Mouse (Mus musculus) kidney, postnatal 4 days (tissue): ENCODE measurements around the gene Ptprt.

ENCODE experiments used
- DNase-seq, 2 experiments: peaks; one replicate each; pipeline ENCODE4 v3.0.0; 2021; ENCODE audit warnings: mixed read lengths in 2 of 2

The Ptprt gene

GRCm38 (mm10) chr2:161657046-161657445, 1003.9 kb downstream of the Ptprt start:
- DNase-seq: no peak

DNA sequence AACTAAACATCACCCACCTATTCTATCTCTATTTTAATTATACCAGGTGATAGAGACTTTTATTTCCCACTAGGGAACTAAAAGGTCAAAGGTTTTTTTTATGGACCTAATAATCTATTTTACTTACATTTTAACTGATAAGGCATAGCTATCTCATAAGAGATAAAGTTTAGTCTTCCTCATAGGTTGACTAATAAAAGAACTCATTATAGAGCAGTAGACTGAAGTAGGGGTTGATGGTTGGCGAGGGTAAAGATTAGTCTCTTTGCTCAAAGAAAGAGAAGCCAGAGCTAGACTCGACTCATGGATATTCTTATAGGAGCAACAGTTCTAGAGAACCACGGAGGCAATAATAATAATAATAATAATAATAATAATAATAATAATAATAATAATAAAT, 1004.3 kb downstream of the Ptprt start:
- no peak for DNase-seq

- DNase-seq: no peak
Measured at GRCm38 (mm10) chr2:161640805-161641204, 1020.1 kb downstream of the Ptprt start.

GRCm38 (mm10) chr2:161634084-161634483, 1026.9 kb downstream of the Ptprt start:
- DNase-seq: no peak

DNA sequence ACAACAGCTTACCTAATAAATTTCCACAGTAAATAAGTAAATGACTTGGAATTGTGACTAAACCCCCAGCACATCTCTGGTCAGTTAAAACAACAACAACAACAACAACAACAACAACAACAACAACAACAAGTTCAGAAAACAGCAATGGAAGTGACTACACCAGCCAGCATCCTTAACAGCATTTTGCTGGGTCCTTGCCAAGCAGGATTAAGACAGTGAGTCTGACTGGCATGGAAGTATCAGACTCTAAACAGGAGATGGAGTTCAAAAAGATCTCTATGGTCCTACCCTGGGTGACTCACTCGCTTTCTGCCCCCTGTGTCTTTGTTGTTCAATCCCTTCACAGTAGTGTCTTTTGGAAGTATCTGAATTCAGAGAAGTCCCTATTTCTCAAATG, 1035.1 kb downstream of the Ptprt start:
- no peak for DNase-seq

DNA sequence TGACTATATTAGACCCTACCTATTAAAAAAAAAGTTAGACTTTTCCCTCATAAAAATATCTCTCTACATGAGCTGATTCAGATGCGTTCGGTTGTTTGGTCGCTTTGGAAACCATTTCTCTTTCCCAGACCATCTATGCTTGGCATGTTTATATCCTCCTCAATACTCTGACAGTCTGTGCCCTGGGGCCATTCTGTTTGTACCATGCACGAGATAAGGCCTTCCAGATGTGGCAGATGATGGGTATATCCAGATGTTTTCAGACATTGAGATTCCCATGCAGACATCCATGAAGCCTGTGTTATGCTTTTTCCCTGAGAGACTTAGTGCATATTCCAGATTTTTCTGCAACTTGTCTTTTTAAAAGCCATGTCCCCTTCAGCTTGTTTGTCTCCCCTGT, 1052.5 kb downstream of the Ptprt start:
- no peak for DNase-seq

- DNase-seq: peak; percentile 8 to 30
Measured at GRCm38 (mm10) chr2:161607372-161607771, 1053.6 kb downstream of the Ptprt start.

DNA sequence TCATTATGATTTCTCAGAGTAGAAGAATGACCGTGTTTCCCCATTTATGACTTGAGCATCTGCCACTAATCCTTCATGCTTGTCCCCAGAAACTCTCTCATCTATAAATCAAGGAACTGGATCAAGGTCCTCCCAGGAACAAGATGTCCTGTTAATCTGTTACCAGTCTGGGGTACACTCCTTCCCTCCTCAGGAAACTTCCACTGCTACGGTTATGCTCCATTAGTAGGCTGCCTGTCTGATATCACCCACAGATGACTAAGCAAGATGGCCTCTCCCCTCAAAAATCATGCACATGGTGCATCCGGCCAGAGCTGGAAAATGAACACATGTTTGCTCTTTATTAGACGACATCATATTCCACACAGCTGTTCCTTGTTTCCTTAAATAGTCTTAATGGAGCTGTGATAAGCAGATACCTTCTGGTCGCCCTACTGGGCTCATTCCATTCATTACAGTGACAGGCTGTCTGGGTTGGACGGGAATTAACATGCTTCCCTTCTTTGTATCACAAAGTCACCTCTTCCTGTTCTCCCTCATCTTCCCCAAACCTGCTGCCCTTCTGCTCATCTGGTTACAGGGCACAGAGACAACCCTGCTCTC, 1060.6 kb downstream of the Ptprt start:
- no peak for DNase-seq

DNA sequence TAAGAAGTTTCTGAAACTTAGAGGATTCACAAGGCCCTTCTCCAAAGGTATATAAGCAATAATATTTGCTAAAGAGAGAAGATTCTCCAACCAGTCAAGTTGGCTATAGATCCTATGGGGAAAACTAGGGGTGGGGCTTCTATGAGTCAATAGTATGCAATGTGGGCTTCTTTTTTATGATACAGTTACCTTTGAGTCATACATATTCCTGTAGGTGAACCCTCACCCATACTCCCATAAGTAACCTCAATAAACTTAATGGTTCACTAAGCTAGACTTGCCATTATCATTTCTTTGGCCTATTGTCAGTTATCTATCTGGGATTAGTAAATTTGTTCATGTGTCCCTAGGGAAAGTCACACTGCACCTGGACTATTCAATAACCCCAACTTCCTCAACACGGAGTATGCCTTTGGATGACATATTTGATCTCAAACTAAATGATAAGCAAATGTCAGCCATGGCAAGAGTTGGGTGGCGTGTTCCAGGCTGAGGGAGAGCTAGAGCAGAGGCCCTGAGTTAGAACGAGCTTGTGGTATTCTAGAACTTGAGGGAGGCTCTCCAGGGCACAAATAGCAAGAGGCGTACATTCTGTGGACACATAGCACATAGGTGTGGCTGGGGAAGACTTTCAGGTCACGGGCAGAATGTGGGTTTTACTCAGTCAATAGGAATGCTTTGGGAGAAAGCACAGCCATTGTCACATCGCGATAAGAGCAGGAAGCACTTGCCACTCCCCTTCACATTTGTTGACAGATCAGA, 1067.4 kb downstream of the Ptprt start:
- no peak for DNase-seq

DNA sequence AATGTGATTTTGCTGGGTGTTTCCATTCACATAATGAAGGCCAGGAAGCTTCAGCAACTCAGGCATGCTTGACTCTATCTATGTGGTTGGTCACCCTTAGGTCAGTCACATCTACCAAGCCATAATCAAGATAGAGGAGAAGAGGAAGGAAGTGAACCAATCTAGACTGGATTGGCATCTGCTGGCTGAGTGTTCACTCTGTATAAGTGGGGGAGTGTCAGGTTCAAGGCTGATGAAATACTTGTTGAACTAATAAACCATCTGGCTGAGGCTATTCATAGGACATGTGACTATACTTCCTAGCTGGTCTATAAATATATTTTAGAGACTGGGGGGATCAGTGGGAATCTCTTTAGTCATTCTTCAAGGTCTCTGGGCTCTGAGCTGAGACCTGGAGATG, 1086.5 kb downstream of the Ptprt start:
- DNase-seq: no peak

DNA sequence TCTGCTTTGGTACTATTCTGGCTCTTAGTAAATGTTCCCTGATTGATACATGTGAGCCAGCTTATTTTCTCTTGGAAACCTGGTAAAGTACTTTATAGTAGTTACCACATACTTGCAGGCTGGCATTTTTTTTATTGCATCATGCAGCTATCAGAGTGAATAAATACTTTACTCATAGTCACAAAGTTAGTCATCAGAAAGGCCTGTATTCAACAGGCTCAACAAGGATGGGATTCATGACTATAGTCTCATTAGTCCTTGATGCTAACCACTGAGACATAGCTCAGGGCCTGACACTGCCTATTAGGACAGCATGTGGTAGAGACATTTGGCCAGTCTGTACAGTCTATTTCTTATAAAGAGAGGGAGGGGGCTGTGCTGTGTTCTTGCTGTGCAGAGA, 1088.7 kb downstream of the Ptprt start:
- DNase-seq: no peak

GRCm38 (mm10) chr2:161570236-161570995, 1090.5 kb downstream of the Ptprt start:
- peak; percentile 3 to 17 for DNase-seq

- DNase-seq: peak in 1 of 2 experiments; percentile 3
Measured at GRCm38 (mm10) chr2:161561502-161561901, 1099.4 kb downstream of the Ptprt start.

GRCm38 (mm10) chr2:161557874-161558273, 1103.1 kb downstream of the Ptprt start:
- DNase-seq: no peak

DNA sequence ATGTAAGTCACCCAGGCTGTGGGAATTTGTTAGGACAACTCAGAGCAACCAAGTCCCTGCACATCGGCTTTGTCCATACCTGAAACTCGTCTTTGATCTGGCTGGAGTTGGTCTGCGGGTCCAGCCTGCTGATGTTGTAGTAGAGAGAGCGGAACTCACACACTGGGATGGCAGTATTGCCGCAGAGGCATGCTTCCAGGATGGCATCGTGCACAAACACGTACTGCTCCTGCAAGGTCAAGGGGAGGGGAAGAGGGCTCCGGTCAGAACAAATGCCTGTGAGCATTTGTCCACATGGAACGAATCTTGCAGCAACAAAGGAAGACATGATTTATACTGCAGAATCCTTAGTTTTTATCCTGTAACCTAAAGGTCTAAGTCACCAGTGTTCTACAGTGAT, 1107.3 kb downstream of the Ptprt start:
- DNase-seq: no peak

- no peak for DNase-seq
Measured at GRCm38 (mm10) chr2:161552011-161552410, 1108.9 kb downstream of the Ptprt start.

- DNase-seq: no peak
Measured at GRCm38 (mm10) chr2:161549577-161549976, 1111.4 kb downstream of the Ptprt start.

DNA sequence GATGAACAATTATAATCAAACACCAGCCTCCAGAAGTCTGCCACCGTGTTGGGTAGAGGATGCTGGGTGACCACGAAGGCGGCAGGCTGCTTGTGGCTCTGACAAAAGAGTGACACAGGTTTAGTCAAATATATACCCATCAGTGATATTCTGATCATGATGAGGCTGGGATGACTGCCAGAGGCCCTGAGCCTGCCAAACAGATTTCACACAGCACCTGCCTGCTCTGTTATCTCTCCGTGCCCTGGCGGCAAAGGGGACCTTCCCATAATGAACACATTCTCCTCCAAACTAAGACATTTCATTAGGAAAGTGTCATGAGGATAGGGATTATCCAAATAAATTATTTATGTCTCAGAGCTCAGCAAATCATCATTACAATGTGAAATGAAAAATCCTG, 1113.6 kb downstream of the Ptprt start:
- no peak for DNase-seq

GRCm38 (mm10) chr2:161545406-161545805, 1115.5 kb downstream of the Ptprt start:
- DNase-seq: no peak

- DNase-seq: no peak
Measured at GRCm38 (mm10) chr2:161534151-161534550, 1126.8 kb downstream of the Ptprt start.

DNA sequence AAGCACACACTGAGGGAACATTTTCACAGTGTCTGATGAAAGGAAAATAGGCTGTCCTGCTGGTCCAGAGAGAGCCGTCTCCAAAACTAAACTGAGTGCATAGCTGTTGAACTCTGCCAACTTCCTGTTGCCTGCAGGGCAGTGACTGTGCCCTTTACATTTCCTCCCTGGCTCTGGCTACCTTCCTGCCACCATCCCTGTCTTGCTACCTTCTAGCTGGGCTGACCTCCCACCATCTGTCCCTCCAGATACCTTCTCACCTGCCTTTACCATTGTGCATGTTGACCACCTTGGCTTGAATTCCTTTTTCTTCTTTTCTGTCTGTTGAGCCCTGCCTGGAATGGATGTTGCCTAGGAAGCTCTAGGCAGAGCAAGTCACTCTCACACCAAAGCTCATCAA, 1133.8 kb downstream of the Ptprt start:
- DNase-seq: no peak

DNA sequence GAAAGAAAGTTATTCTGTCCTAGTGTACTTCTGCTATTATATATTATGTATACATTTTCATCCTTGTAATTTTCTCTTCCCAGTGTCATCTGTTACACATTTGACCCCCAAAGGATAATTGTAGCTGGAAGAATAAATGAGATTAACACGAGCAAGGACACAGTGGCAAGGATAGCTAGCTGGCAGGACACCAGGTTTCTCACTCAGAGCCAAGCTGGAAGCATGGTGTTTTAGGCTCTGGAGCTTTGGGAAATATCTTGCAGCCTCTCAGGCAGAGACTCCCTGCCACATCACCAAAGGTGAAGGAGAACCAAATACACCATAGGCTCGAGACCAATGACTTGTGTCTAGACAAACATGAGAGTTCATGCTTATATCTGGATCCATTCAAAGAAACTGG, 1141.3 kb downstream of the Ptprt start:
- no peak for DNase-seq

DNA sequence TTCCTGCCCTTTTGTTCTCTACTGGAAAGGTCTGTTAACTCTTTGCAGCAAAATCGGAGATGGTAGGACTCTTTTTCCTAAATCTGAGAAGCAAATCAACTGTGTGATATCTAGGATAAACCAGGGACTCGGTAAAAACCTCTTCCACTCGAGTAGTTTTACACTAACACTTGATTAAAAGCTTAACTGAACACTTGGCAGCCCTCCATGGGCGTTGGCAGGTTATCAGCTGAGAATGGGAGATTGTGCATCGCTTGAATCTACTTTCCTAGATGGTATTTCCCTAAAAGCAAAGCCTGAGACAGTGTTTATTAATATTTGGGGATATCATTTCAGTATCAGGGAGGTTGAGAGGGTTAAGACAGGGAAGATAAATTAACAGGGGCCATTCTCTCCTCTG, 1144.0 kb downstream of the Ptprt start:
- DNase-seq: peak; percentile 64 to 66

DNA sequence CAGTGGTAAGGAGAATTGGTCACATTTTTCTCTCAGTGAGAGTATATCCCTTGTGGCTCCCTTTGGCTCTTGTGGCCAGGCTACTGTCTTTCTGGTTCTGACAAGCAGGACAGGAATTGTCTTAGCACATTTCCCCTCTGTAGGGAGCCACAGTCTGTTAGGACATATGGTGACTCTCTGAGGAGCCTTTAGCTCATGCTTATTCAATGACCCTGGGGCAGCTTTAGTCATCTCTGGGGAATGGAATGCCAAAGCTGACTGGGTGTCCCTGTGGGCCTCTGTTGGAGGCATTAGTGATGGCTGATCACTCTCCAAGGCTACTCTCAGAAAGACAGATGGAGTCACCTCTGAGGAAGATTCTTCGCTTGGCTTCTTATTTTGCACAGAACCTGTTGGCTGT, 1147.7 kb downstream of the Ptprt start:
- no peak for DNase-seq
